Mouse (Mus musculus) heart, embryonic 11.5 days (tissue): ENCODE data around the gene Hoxa9. TPM values are rescaled to one million over a fixed set of nuclear protein-coding genes. Genes with fewer than 3 reads are reported as not detected.

Experiments
- ATAC-seq: fragments of 200-750 bp; cut with Nextera tagmentation; replicated peaks from 2 replicates; pipeline ENCODE4 v1.8.0; 2017; ENCODE audit warnings: moderate library complexity; ENCODE audit not compliant: insufficient number of reproducible peaks, low FRiP score, low TSS enrichment
- H3K27ac ChIP-seq: fragments of 300-500 bp; sonication (generic); 2 replicates; pipeline ENCODE4 v1.5.1; 2014; ENCODE audit warnings: mild to moderate bottlenecking, low read depth, low read length
- H3K27me3 ChIP-seq: fragments of 300-500 bp; sonication (generic); 2 replicates; pipeline ENCODE4 v1.6.1; 2014; ENCODE audit warnings: mild to moderate bottlenecking, low read length, mixed read lengths; ENCODE audit not compliant: control insufficient read depth, insufficient read depth
- H3K36me3 ChIP-seq: fragments of 300-500 bp; sonication (generic); 2 replicates; pipeline ENCODE4 v1.6.1; 2014; ENCODE audit warnings: mild to moderate bottlenecking, low read length, moderate library complexity, mixed read lengths; ENCODE audit not compliant: control insufficient read depth, insufficient read depth
- H3K4me1 ChIP-seq: fragments of 300-500 bp; sonication (generic); 2 replicates; pipeline ENCODE4 v1.6.1; 2014; ENCODE audit warnings: low read length; ENCODE audit not compliant: control insufficient read depth, insufficient read depth
- H3K4me2 ChIP-seq: fragments of 300-500 bp; sonication (generic); 2 replicates; pipeline ENCODE4 v1.6.1; 2014; ENCODE audit warnings: mild to moderate bottlenecking, moderate library complexity
- H3K4me3 ChIP-seq: fragments of 300-500 bp; sonication (generic); 2 replicates; pipeline ENCODE4 v1.5.1; 2014; ENCODE audit warnings: low read depth, low read length
- H3K9ac ChIP-seq: fragments of 300-500 bp; sonication (generic); 2 replicates; pipeline ENCODE4 v1.6.1; 2014; ENCODE audit warnings: mild to moderate bottlenecking, low read depth, low read length, moderate library complexity
- H3K9me3 ChIP-seq: fragments of 300-500 bp; sonication (generic); replicated peaks from 2 replicates; pipeline ENCODE4 v1.6.1; 2016; ENCODE audit warnings: low read length; ENCODE audit not compliant: control insufficient read depth
- WGBS: fragments of 180-500 bp; shearing (Covaris S2); extraction: QIAGEN DNeasy Blood & Tissue Kit; methylation state at CpG from one replicate; pipeline ENCODE4 v1.1.7; 2014; ENCODE audit not compliant: insufficient replicate concordance; 5-methylcytosine and 5-hydroxymethylcytosine counted together
- polyA plus RNA-seq: library from polyadenylated mRNA; unstranded; fragments of >200 nt; fragmentation: Nextera tagmentation; extraction: Ambion mirVana; gene quantifications from 2 replicates; pipeline ENCODE4 v1.2.1, GENCODE M21; 2014

The Hoxa9 gene
- polyA plus RNA-seq, 1 experiment from 2014 or later: 0.29 TPM

GRCm38 (mm10) chr6:52183311-52184080, 47.4 kb downstream of the Hoxa9 start:
- peaks cover 100% of the 10 kb centered on the region for H3K27me3 ChIP-seq
- no peak overlapping the region for H3K4me3 ChIP-seq
- WGBS: 17% methylated on average over 10 of the region's 10 CpGs
- no peak overlapping the region for H3K4me2 ChIP-seq
- no peaks in the 10 kb centered on the region for H3K9me3 ChIP-seq
- H3K9ac ChIP-seq: no peak overlapping the region
- no peaks in the 10 kb centered on the region for H3K36me3 ChIP-seq
- H3K27ac ChIP-seq: no peak overlapping the region
- ATAC-seq: no peak
- H3K4me1 ChIP-seq: no peaks in the 10 kb centered on the region

- 20% methylated on average over 1 of the region's 1 CpGs for WGBS
- H3K4me1 ChIP-seq: no peaks in the 10 kb centered on the region
- H3K27me3 ChIP-seq: peaks cover 99% of the 10 kb centered on the region
- H3K9me3 ChIP-seq: no peaks in the 10 kb centered on the region
- ATAC-seq: no peak
- no peak overlapping the region for H3K27ac ChIP-seq
- H3K9ac ChIP-seq: no peak overlapping the region
- no peak overlapping the region for H3K4me2 ChIP-seq
- no peak overlapping the region for H3K4me3 ChIP-seq
- no peaks in the 10 kb centered on the region for H3K36me3 ChIP-seq
Observed at GRCm38 (mm10) chr6:52182793-52183192, 48.1 kb downstream of the Hoxa9 start.

DNA sequence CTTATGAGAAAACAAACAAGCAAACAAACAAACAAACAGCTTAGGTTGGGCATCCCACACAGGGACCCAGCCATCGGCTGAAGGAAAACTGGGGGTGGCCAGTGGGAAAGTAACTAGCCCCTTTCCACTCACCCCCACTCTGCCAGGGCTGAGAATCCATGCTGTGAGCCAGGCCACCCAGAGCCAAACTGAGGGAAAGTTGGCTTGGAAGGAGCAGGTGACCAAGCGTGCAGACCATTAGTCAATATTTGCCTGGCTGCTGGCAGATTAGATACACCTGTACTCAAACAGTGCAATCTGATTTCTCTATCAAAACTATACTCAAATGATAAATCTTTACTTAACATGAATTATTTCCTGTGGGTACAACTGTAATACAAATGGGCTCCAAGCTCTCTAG, 48.9 kb downstream of the Hoxa9 start:
- no peak for ATAC-seq
- H3K4me3 ChIP-seq: no peak overlapping the region
- no peaks in the 10 kb centered on the region for H3K36me3 ChIP-seq
- H3K9me3 ChIP-seq: no peaks in the 10 kb centered on the region
- no peak overlapping the region for H3K27ac ChIP-seq
- H3K27me3 ChIP-seq: peaks cover 99% of the 10 kb centered on the region
- H3K4me2 ChIP-seq: no peak overlapping the region
- WGBS: 31% methylated on average over 2 of the region's 2 CpGs
- H3K4me1 ChIP-seq: no peaks in the 10 kb centered on the region
- H3K9ac ChIP-seq: no peak overlapping the region

- Histone ChIP-seq H3K4me2 (no peak overlapping the region; the same call in 1 of the 2 replicates), H3K27ac (no peak overlapping the region), H3K4me1 (no peaks in the 10 kb centered on the region), H3K4me3 (no peak overlapping the region), H3K36me3 (no peaks in the 10 kb centered on the region), H3K27me3 (peaks cover 95% of the 10 kb centered on the region), H3K9ac (no peak overlapping the region), H3K9me3 (no peaks in the 10 kb centered on the region)
- no peak for ATAC-seq
- 17% methylated on average over 3 of the region's 3 CpGs for WGBS
Observed at GRCm38 (mm10) chr6:52180726-52181125, 50.2 kb downstream of the Hoxa9 start.

GRCm38 (mm10) chr6:52180213-52180710, 50.6 kb downstream of the Hoxa9 start:
- Histone ChIP-seq H3K27ac (no peak overlapping the region), H3K4me1 (no peaks in the 10 kb centered on the region), H3K27me3 (peaks cover 95% of the 10 kb centered on the region), H3K36me3 (no peaks in the 10 kb centered on the region), H3K9ac (no peak overlapping the region; the same call in 1 of the 2 replicates), H3K4me3 (peak overlapping the region; percentile 15), H3K9me3 (no peaks in the 10 kb centered on the region), H3K4me2 (peak overlapping the region; percentile 45)
- ATAC-seq: no peak
- WGBS: 9% methylated on average over 11 of the region's 11 CpGs

DNA sequence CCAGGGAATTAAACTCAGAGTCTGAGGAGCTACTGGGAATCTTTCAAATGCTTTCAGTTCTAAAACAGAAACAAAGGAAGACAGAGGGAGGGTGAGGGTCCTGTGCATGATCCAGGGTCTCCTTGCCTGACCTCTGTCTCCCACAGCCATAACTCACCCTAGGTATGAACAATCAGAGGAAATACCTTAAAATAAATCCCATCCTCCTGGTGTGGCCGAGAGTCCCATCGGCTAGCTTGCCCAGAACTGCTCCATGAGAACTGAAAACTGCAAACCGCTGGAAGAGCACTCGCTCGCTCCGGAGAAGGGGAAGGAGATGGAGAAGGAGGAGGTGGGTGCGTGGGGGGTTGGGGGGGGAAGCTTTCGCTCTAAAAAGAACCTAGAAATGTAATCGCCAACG, 51.2 kb downstream of the Hoxa9 start:
- Histone ChIP-seq H3K36me3 (no peaks in the 10 kb centered on the region), H3K9me3 (no peaks in the 10 kb centered on the region), H3K27ac (peak overlapping the region; percentile 18; the same call in 1 of the 2 replicates), H3K4me3 (peak overlapping the region; percentile 18), H3K4me1 (no peaks in the 10 kb centered on the region), H3K9ac (peak overlapping the region; percentile 50; the same call in 1 of the 2 replicates), H3K27me3 (peaks cover 95% of the 10 kb centered on the region), H3K4me2 (peak overlapping the region; percentile 45)
- 4% methylated on average over 10 of the region's 10 CpGs for WGBS
- ATAC-seq: no peak

GRCm38 (mm10) chr6:52178918-52179665, 51.8 kb downstream of the Hoxa9 start:
- H3K27ac ChIP-seq: peak overlapping the region; percentile 18; the same call in 1 of the 2 replicates
- peak overlapping the region; percentile 50; the same call in 1 of the 2 replicates for H3K9ac ChIP-seq
- no peaks in the 10 kb centered on the region for H3K9me3 ChIP-seq
- 6% methylated on average over 4 of the region's 4 CpGs for WGBS
- peak overlapping the region; percentile 45 for H3K4me2 ChIP-seq
- ATAC-seq: no peak
- no peaks in the 10 kb centered on the region for H3K4me1 ChIP-seq
- peaks cover 93% of the 10 kb centered on the region for H3K27me3 ChIP-seq
- H3K36me3 ChIP-seq: no peaks in the 10 kb centered on the region
- H3K4me3 ChIP-seq: peak overlapping the region; percentile 18

GRCm38 (mm10) chr6:52177806-52178205, 53.1 kb downstream of the Hoxa9 start:
- Histone ChIP-seq H3K4me1 (no peaks in the 10 kb centered on the region), H3K4me3 (peak overlapping the region; percentile 38), H3K27ac (no peak overlapping the region; the same call in 1 of the 2 replicates), H3K9ac (peak overlapping the region; percentile 60; the same call in 1 of the 2 replicates), H3K4me2 (peak overlapping the region; percentile 20; the same call in 1 of the 2 replicates), H3K9me3 (no peaks in the 10 kb centered on the region), H3K36me3 (no peaks in the 10 kb centered on the region), H3K27me3 (peaks cover 92% of the 10 kb centered on the region)
- WGBS: 2% methylated on average over 9 of the region's 9 CpGs
- ATAC-seq: no peak
